Mouse (Mus musculus): ENCODE results near the gene Gipc3.

Gipc3 gene

GRCm38 (mm10) chr10:81301321-81301720 lies 41.7 kb downstream of the Gipc3 start:
- DNase-seq (ENCODE audit: low read depth, low spot score): no peak

- no peak for DNase-seq (ENCODE audit: low read depth, low spot score)
These were observed 42.6 kb downstream of the Gipc3 start for GRCm38 (mm10) chr10:81300352-81300907.

- DNase-seq (ENCODE audit: low read depth, low spot score): no peak
These were observed 43.3 kb downstream of the Gipc3 start for GRCm38 (mm10) chr10:81299585-81300351.

DNA sequence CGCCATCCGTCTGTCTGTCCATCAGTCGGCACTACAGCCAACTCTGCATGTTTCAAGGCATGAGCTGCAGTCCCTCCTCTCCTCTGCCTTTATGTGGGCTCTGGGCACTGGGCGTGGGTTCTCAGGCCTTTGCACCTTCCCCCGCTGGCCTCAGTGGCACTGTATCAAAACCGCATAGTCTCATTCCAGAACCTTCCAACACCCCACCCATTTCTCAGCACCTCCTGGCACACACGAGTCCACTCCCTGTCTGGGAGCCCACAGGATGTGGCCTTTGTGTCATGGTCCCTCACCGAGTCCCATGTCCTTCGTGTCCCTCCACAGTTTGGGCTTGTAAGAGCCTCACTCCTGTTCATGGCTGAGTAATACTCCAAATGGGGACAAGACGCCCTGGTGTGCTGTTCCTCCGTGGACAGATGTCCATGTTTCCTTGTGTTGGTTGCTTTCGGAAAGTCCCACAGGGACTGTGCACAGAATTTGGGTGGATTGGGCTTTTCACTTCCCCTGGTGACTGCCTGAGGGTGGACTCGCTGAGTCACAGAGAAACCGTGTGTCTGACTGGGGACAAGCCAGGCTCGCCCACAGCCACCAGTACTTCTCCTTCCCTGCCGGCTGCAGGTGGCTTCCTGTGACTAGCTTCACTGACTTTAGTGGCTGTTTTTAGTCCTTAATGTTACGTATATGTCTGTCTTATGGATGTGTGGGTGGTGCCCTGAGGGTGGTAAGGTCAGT lies 44.5 kb downstream of the Gipc3 start:
- no peak for DNase-seq (ENCODE audit: low read depth, low spot score)

DNA sequence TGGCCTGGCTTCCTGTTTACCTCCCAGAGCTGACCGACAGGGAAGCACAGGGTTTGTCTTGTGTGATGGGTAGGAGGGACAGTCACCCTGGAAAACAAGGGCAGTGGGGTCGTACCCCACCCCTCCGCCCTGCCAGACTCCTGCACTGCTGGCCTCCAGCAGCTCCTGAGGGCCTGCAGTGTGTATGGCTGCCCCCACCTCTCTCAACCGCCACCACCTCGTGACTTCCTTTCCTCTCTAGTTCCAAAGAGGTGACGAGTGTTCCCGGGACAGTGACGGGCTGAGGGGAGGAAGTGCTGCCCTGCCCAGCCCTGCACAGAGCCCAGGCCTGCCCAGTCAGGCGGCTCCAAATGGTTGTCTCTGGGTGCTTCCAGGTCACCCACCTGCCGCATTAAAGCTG lies 45.2 kb downstream of the Gipc3 start:
- no peak for DNase-seq (ENCODE audit: low read depth, low spot score)

GRCm38 (mm10) chr10:81297246-81297645 lies 45.8 kb downstream of the Gipc3 start:
- no peak for DNase-seq (ENCODE audit: low read depth, low spot score)

- no peak for DNase-seq (ENCODE audit: low read depth, low spot score)
These were observed 47.9 kb downstream of the Gipc3 start for GRCm38 (mm10) chr10:81295185-81295584.

DNA sequence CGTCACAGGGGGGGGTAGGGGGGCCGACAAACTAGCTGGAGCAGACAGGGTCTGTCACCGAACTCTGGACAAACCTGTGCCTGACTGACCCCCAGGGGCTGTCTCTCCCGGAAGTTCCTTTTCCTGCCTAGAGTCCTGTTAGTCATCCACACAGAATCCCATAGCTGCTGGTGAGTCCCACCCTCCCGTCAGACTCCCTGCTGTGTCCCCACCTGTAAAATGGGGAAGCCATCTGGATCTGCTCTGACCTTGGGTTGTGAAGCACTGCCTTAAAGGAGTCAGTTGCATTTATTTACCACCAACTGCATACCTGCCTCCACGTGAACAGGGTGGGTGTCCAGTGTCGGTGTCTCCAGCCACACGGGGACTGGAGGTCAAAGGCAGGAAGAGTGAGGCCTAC lies 48.6 kb downstream of the Gipc3 start:
- DNase-seq (ENCODE audit: low read depth, low spot score): peak; percentile 71

DNA sequence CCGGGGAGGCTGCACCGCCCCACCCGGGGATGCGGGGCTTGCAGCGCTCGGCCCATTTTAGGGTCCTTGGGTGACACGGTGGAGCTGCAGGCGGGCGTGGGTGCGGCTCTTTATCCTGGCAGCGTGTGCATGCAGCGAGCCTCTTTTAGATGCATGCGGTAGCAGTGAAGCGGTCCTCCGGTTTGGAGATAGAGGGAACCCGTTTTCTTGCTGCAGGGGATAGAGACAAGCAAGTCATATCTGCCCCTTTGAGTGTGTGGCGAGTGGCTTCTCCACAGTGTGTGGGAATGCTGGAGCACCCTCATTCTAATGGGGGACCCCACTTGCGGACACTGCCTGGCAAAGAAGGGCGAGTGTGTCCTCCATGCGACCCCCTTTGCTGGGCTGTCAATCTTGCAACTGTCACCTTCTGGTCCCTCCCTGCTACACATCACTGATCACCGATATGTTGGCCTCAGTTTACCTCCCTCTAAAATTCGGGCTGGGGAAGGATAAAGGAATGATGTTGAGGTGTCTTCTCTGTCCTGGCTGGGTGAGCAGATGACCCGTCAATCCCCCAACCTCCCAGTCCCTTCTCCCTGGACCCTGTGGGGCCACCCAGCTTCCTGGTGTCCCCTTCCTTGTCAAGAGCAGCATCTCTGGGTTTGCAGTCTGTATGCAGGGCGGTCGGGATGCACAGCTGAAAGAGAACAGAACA lies 49.6 kb downstream of the Gipc3 start:
- no peak for DNase-seq (ENCODE audit: low read depth, low spot score)

- DNase-seq (ENCODE audit: low read depth, low spot score): peak; percentile 100
These were observed 50.3 kb downstream of the Gipc3 start, which contains the start of gene Pip5k1c for GRCm38 (mm10) chr10:81292554-81293333. TSS of gene Pip5k1c (plus strand) at chr10:81292963.

DNA sequence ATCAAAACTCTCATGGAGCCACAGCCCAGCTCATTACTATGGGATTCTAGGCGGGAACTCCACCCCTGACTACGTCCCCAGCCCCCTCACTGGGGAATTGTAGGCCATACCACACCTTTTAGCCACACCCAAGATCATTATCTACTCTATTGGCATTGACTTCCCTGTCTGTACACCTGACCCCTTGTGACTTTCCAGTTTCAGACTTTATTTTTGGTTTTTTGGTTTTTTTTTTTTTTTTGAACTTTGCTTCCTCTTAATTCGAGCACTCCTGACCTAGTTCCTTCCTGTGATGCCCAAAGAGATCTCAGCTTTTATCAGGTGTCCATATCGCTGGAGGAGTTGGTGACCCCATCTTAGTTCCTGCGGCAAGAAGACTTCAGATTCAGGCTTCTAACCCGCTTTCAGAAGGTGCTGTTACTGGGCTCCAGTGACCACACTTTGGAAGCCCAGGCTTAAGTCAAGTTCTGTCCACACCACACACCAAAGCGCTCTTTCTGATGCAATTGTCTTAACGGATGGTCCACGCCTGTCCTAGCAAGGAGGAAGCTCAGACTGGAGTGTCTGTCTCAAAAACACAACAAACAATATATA lies 51.5 kb downstream of the Gipc3 start, which contains the start of gene Tjp3:
Tjp3 (minus strand) TSS at position 71 of the 594 bp plus-strand sequence.
- DNase-seq (ENCODE audit: low read depth, low spot score): no peak

GRCm38 (mm10) chr10:81290698-81291460 lies 52.2 kb downstream of the Gipc3 start:
- DNase-seq (ENCODE audit: low read depth, low spot score): peak; percentile 43

GRCm38 (mm10) chr10:81289811-81290210 lies 53.3 kb downstream of the Gipc3 start:
- DNase-seq (ENCODE audit: low read depth, low spot score): no peak

DNA sequence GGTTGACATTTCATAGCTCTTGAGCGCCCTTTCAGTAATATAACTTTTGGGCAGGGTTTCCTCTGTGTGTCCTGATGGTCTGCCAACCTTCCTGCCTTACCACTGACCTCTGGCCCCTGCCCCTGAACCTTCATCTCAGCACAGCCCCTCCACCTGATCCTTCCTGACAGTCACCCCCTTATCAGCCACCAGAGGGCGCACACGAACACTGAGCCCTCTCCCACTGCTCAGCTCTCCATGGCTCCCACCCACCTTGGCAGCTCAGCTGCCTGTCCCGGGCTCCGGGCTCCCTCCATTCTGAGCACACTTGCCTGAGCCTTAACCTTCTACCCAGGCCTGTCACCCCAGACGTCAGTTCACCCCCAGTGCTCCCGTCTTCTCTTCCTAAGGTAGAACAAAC lies 53.8 kb downstream of the Gipc3 start:
- DNase-seq (ENCODE audit: low read depth, low spot score): peak; percentile 88

DNA sequence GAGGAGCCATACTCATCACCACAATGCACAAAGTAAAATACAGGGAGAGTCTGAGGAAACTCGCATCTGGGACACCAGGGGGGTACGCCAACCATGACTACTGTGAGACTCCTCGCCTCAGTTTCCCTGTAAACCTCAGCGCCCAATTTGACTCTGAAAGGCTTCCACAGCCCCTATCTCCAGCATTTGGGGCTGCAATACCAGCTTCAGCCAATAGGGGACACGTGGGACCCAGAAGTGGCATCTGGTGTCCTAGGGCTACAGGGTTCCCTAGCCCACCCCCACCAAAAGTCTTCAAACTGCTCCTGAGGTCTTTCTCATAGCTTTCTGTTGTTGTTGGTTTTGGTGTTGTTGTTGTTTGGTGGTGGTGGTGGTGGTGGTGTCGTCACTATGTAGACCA lies 54.5 kb downstream of the Gipc3 start:
- peak; percentile 81 for DNase-seq (ENCODE audit: low read depth, low spot score)

GRCm38 (mm10) chr10:81287513-81288157 lies 55.4 kb downstream of the Gipc3 start:
- peak; percentile 88 for DNase-seq (ENCODE audit: low read depth, low spot score)

- peak; percentile 73 for DNase-seq (ENCODE audit: low read depth, low spot score)
These were observed 56.5 kb downstream of the Gipc3 start for GRCm38 (mm10) chr10:81286586-81286985.

GRCm38 (mm10) chr10:81285694-81286450 lies 57.2 kb downstream of the Gipc3 start:
- DNase-seq (ENCODE audit: low read depth, low spot score): peak; percentile 96
